Mouse (Mus musculus) ES-E14 (cell line): ENCODE results near the gene Tcea2.

Experiments used
- CHD2 ChIP-seq: IDR thresholded peaks from 2 replicates; pipeline ENCODE4 v1.6.1; 2014; ENCODE audit warnings: mild to moderate bottlenecking, low read depth, low read length, inconsistent platforms
- ZC3H11A ChIP-seq: IDR thresholded peaks from 2 replicates; pipeline ENCODE4 v1.6.1; 2012; ENCODE audit warnings: low read depth, mild to moderate bottlenecking, inconsistent platforms, low read length, borderline replicate concordance
- ZNF384 ChIP-seq: IDR thresholded peaks from 2 replicates; pipeline ENCODE4 v1.6.1; 2012; ENCODE audit warnings: low read depth, low read length, inconsistent platforms

- TF ChIP-seq ZC3H11A (no peak), ZNF384 (no peak), CHD2 (no peak)
Observed at GRCm38 (mm10) chr2:181695776-181696175, 15.7 kb downstream of the Tcea2 start.
